Mouse (Mus musculus): ENCODE data around the gene Rhoc.
A peak's percentile ranks its signal among the peaks of the same experiment; 100 is the strongest.

The Rhoc gene

GRCm38 (mm10) chr3:104816130-104816529, 28.0 kb downstream of the Rhoc start:
- no peak for DNase-seq (ENCODE audit: low read depth)

DNA sequence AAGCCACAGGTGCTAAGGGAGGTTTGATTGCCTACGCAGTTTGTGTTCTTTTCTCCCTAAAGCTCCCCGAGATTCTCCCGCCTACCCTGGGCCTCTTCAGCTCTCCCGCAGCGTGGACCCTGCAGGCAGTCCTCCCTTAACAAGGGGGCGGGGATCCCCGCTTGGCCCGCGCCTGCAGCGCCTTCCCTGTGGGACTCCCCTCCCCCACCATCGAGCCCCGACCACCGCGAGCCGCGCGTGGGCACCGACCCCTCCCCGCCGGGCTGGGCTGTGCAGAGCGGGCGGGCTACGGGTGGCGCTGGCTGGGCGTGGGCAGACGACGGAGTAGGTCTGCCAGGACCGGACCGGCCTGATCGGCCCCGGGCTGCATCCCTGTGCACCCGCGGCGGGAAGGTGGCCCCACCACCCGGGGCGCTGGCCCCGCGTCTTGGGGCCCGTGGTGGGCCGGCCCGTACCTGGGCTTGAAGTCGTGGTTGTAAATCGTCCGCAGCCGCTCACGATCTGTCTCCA, 29.4 kb downstream of the Rhoc start:
- DNase-seq (ENCODE audit: low read depth): no peak

- DNase-seq (ENCODE audit: low read depth): peak; percentile 45
Observed at GRCm38 (mm10) chr3:104817991-104818748, 30.0 kb downstream of the Rhoc start, which contains the start of gene Mov10. Mov10 (minus strand) TSS chr3:104818563.

DNA sequence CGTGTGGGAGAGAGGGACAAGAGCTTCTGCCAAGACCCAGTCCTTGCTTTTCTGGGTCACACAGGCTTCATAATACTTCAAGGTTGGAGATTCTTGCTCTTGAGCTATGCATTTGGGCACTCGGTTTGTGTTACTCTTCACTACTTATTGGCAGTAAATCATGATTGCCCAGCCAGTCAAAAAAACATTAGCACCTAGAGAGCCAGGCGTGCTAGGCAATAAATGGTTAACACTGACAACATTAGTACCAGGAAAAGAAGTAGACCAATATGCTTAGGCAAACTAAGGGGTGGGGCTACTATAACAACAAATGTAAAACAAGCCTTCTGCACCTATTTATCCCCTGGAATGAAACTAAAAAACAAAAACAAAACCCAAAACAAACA, 30.6 kb downstream of the Rhoc start:
- DNase-seq (ENCODE audit: low read depth): no peak

DNA sequence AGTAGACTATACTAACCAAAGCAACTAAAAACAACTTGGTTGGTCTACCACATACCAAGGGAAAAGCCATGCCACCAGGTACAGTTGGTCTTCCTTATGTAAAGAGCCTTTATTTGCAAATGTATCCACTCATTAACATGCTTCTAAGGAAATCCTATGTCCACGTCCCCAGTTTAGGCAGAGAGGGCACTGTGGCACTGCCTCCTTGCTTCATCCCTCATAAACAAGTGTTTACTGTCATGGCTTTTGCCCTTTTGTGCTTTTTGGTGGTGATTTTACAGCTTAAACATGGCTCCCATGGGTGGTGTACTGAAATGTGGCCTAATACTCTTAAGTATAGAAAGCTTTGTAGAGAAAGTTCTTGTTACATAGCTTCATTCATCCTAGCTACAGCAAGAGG, 32.3 kb downstream of the Rhoc start:
- DNase-seq (ENCODE audit: low read depth): no peak

DNA sequence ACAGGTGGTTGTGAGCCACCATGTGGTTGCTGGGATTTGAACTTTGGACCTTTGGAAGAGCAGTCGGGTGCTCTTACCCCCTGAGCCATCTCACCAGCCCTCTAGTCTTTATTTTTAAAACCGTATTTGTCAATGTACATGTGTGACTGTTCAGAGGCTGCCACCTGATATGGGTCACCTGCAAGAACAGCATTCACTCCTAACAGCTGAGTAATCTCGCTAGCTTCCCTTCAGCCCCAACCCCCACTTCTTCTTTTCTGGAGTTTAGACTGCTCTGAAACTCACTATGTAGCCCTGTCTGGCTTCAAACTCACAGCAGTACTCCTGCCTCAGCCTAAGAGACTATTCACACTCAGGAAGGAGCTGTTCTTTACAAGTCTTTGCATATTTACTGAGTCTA, 34.2 kb downstream of the Rhoc start:
- no peak for DNase-seq (ENCODE audit: low read depth)

- DNase-seq (ENCODE audit: low read depth): no peak
Observed at GRCm38 (mm10) chr3:104835797-104836196, 47.6 kb downstream of the Rhoc start.

- no peak for DNase-seq (ENCODE audit: low read depth)
Observed at GRCm38 (mm10) chr3:104841049-104841448, 52.9 kb downstream of the Rhoc start.
